Mouse (Mus musculus) heart, embryonic 15.5 days (tissue): ENCODE measurements around the gene Map4k2. TPM values are rescaled to one million over a fixed set of nuclear protein-coding genes. Genes with fewer than 3 reads are reported as not detected.
"Not testable (repeated sequence)": the region's sequence is repeated elsewhere in the genome, so short reads cannot be mapped to it uniquely, and the experiment has no call there.

Source experiments
- ATAC-seq: fragments of 200-750 bp; cut with Nextera tagmentation; replicated peaks from 2 replicates; pipeline ENCODE4 v1.8.0; 2017; ENCODE audit warnings: low read depth, moderate TSS enrichment; ENCODE audit not compliant: insufficient number of reproducible peaks, insufficient read depth, low FRiP score
- H3K27ac ChIP-seq: fragments of 300-500 bp; sonication (generic); 2 replicates; pipeline ENCODE4 v1.5.1; 2015; ENCODE audit warnings: mild to moderate bottlenecking, inconsistent platforms
- H3K27me3 ChIP-seq: fragments of 300-500 bp; sonication (generic); 2 replicates; pipeline ENCODE4 v1.6.1; 2015; ENCODE audit warnings: inconsistent platforms
- H3K36me3 ChIP-seq: fragments of 300-500 bp; sonication (generic); 2 replicates; pipeline ENCODE4 v1.6.1; 2015; ENCODE audit warnings: mild to moderate bottlenecking, inconsistent platforms
- H3K4me1 ChIP-seq: fragments of 300-500 bp; sonication (generic); replicated peaks from 2 replicates; pipeline ENCODE4 v1.6.1; 2015; ENCODE audit warnings: inconsistent platforms
- H3K4me2 ChIP-seq: fragments of 300-500 bp; sonication (generic); 2 replicates; pipeline ENCODE4 v1.6.1; 2015; ENCODE audit warnings: inconsistent platforms, mild to moderate bottlenecking, moderate library complexity
- H3K4me3 ChIP-seq: fragments of 300-500 bp; sonication (generic); 2 replicates; pipeline ENCODE4 v1.5.1; 2015; ENCODE audit warnings: mild to moderate bottlenecking, inconsistent platforms
- H3K9ac ChIP-seq: fragments of 300-500 bp; sonication (generic); 2 replicates; pipeline ENCODE4 v1.6.1; 2015; ENCODE audit warnings: mild to moderate bottlenecking, inconsistent platforms
- H3K9me3 ChIP-seq: fragments of 300-500 bp; sonication (generic); replicated peaks from 2 replicates; pipeline ENCODE4 v1.6.1; 2016; ENCODE audit warnings: inconsistent platforms
- WGBS: fragments of 180-500 bp; shearing (Covaris S2); methylation state at CpG from one replicate; pipeline ENCODE4 v1.1.7; 2015; ENCODE audit warnings: mixed read lengths; 5-methylcytosine and 5-hydroxymethylcytosine counted together
- polyA plus RNA-seq: library from polyadenylated mRNA; unstranded; fragments of >200 nt; fragmentation: Nextera tagmentation; extraction: Ambion mirVana; gene quantifications from 2 replicates; pipeline ENCODE4 v1.2.1, GENCODE M21; 2015

Map4k2 gene
- polyA plus RNA-seq, 1 experiment from 2014 or later = 12.6 TPM

- Histone ChIP-seq H3K9ac (no peak overlapping the region), H3K36me3 (no peaks in the 10 kb centered on the region), H3K4me2 (no peak overlapping the region), H3K4me3 (no peak overlapping the region), H3K27ac (0 out of 2 replicates have a peak overlapping the region, but pooled peaks have one; percentile 83), H3K27me3 (no peaks in the 10 kb centered on the region), H3K4me1 (peaks cover 38% of the 10 kb centered on the region), H3K9me3 (no peaks in the 10 kb centered on the region)
- 21% methylated on average over 5 of the region's 5 CpGs for WGBS
- peak; percentile 66 for ATAC-seq
Measured at GRCm38 (mm10) chr19:6304787-6305516, 36.0 kb upstream of the Map4k2 start.

GRCm38 (mm10) chr19:6305517-6306115, 35.3 kb upstream of the Map4k2 start:
- Histone ChIP-seq H3K4me3 (peak overlapping the region; percentile 68), H3K27me3 (no peaks in the 10 kb centered on the region), H3K4me1 (peaks cover 31% of the 10 kb centered on the region), H3K36me3 (no peaks in the 10 kb centered on the region), H3K4me2 (peak overlapping the region; percentile 78), H3K9ac (peak overlapping the region; percentile 73), H3K9me3 (no peaks in the 10 kb centered on the region), H3K27ac (peak overlapping the region; percentile 83)
- ATAC-seq = no peak
- WGBS = 59% methylated on average over 8 of the region's 8 CpGs

DNA sequence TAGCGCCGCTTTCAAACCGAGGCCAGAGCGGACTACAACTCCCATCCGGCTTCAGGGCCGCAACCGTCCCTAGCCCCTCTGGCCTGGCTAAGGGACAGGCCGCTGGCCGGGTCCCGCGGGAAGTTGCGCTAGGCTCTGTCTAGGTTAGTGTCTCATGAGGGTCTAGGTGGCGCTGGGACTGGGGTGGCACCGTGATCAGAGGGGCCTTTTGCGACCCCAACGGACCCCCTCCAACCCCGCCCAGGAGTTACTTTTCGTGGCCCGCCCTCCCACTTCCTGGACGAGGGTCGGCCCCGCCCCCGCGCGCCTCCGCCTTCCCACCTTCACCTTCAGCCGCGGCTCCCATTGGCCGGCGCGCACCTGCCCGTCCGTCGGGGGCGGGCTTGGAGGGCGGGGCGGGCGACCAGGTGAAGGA, 34.8 kb upstream of the Map4k2 start, which contains the start of gene Cdc42bpg:
Cdc42bpg (plus strand) TSS at position 320 of the 415 bp plus-strand sequence.
- Histone ChIP-seq H3K36me3 (peaks cover 3% of the 10 kb centered on the region; the same call in 1 of the 2 replicates), H3K9me3 (no peaks in the 10 kb centered on the region), H3K9ac (peak within 1 kb of the TSS; percentile 73), H3K4me3 (peak within 1 kb of the TSS; percentile 68), H3K4me2 (peak within 1 kb of the TSS; percentile 78), H3K4me1 (peaks cover 31% of the 10 kb centered on the region), H3K27me3 (no peaks in the 10 kb centered on the region), H3K27ac (peak within 1 kb of the TSS; percentile 83)
- under 1% methylated on average over 36 of the region's 38 CpGs for WGBS
- peak; percentile 83 for ATAC-seq

DNA sequence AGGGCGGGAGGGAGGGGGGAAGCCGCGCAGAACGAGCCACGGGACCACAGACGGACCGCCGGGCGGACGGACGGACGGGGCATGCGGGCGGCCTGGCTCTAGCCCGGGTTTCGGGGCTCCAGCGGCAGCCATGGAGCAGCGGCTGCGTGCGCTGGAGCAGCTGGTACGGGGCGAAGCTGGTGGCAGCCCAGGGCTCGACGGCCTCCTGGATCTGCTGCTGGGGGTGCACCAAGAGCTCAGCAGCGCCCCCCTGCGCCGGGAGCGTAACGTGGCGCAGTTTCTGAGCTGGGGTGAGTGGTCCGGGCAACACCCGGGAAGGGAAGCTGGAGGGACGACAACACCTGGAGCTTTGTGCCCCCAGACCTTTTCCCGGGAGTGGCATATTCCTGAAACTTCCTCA, 34.3 kb upstream of the Map4k2 start:
- Histone ChIP-seq H3K9me3 (no peaks in the 10 kb centered on the region), H3K27ac (peak overlapping the region; percentile 83), H3K27me3 (no peaks in the 10 kb centered on the region), H3K36me3 (peaks cover 3% of the 10 kb centered on the region; the same call in 1 of the 2 replicates), H3K4me3 (peak overlapping the region; percentile 68), H3K4me2 (peak overlapping the region; percentile 78), H3K4me1 (peaks cover 31% of the 10 kb centered on the region), H3K9ac (peak overlapping the region; percentile 73)
- ATAC-seq = peak; percentile 36
- under 1% methylated on average over 25 of the region's 34 CpGs for WGBS

- Histone ChIP-seq H3K9me3 (no peaks in the 10 kb centered on the region), H3K27ac (no peak overlapping the region), H3K36me3 (peaks cover 7% of the 10 kb centered on the region; the same call in 1 of the 2 replicates), H3K9ac (no peak overlapping the region), H3K4me3 (no peak overlapping the region), H3K27me3 (no peaks in the 10 kb centered on the region), H3K4me2 (peak overlapping the region; percentile 78; the same call in 1 of the 2 replicates), H3K4me1 (peaks cover 31% of the 10 kb centered on the region)
- no peak for ATAC-seq
- WGBS = 80% methylated on average over 9 of the region's 9 CpGs
Measured at GRCm38 (mm10) chr19:6307733-6308531, 33.0 kb upstream of the Map4k2 start.

- Histone ChIP-seq H3K4me1 (peaks cover 21% of the 10 kb centered on the region), H3K27me3 (no peaks in the 10 kb centered on the region), H3K4me3 (no peak overlapping the region), H3K27ac (no peak overlapping the region), H3K36me3 (peaks cover 24% of the 10 kb centered on the region; the same call in 1 of the 2 replicates), H3K4me2 (no peak overlapping the region), H3K9me3 (no peaks in the 10 kb centered on the region), H3K9ac (no peak overlapping the region)
- WGBS = 88% methylated on average over 5 of the region's 5 CpGs
- ATAC-seq = no peak
Measured at GRCm38 (mm10) chr19:6310181-6310580, 30.8 kb upstream of the Map4k2 start.

DNA sequence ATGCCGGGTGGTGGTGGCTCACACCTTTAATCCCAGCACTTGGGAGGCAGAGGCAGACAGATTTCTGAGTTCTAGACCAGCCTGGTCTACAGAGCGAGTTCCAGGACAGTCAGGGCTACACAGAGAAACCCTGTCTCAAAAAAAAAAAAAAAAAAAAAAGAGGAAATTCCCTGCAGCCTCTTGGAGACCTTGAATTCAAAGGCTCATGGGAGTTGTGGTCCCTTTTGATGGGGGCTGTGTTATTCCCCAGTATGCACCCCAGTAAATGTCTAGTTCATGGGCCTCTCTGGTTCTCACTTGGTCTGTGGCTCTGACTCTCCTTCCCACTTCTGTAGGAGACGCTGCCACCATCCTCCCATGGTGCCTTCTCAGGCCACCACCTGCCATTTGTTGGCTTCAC, 29.2 kb upstream of the Map4k2 start:
- not testable (repeated sequence) for H3K27me3 ChIP-seq, H3K9me3 ChIP-seq, ATAC-seq, H3K4me3 ChIP-seq, H3K27ac ChIP-seq, H3K9ac ChIP-seq, H3K4me2 ChIP-seq
- peaks cover 38% of the 10 kb centered on the region; the same call in 1 of the 2 replicates for H3K36me3 ChIP-seq
- whole genome bisulfite sequencing = 85% methylated on average over 3 of the region's 3 CpGs
- H3K4me1 ChIP-seq = peaks cover 13% of the 10 kb centered on the region

DNA sequence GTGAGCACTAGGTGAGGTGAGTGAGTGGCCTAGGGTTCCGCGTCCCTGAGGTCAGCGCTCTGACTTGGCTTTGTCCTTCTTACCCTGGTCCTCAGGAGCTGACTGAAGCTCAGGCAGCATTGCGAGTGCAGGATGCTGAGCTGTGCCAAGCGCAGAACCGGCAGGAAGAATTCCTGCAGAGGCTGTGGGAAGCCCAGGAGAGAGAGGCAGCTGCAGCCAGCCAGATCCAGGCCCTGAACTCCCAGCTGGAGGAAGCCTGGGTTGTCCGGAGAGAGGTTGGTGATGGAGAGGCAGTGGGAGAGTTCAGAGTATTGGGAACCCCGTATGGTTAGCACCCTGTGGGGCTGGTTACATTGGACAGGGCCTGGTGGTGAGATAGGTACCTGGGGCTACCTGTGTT, 27.1 kb upstream of the Map4k2 start:
- peaks cover 38% of the 10 kb centered on the region; the same call in 1 of the 2 replicates for H3K36me3 ChIP-seq
- no peak overlapping the region for H3K9ac ChIP-seq
- H3K27ac ChIP-seq = no peak overlapping the region
- H3K4me1 ChIP-seq = no peaks in the 10 kb centered on the region
- H3K4me3 ChIP-seq = no peak overlapping the region
- H3K27me3 ChIP-seq = no peaks in the 10 kb centered on the region
- H3K4me2 ChIP-seq = no peak overlapping the region
- ATAC-seq = no peak
- 91% methylated on average over 8 of the region's 8 CpGs for WGBS
- H3K9me3 ChIP-seq = no peaks in the 10 kb centered on the region

DNA sequence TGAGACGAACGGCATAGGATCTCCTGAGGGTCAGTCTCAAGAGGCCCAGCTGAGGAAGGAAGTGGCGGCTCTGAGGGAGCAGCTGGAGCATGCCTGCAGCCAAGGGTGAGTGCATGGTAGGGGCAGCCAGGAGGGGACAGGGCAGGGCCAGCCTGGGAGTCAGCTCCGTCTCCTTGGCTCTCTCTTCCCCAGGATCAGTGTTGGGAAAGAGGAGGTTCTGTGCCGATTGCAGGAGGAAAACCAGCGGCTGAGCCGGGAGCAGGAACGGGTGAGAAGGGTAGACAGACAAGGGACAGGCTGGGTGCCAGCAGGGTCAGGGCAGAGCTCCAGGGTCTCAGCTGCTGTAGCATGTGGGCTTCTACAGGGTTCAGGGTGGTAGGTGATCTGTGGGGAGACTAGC, 26.4 kb upstream of the Map4k2 start:
- Histone ChIP-seq H3K4me1 (no peaks in the 10 kb centered on the region), H3K36me3 (peaks cover 38% of the 10 kb centered on the region; the same call in 1 of the 2 replicates), H3K9me3 (no peaks in the 10 kb centered on the region), H3K4me2 (no peak overlapping the region), H3K27ac (no peak overlapping the region), H3K27me3 (no peaks in the 10 kb centered on the region), H3K4me3 (no peak overlapping the region), H3K9ac (no peak overlapping the region)
- no peak for ATAC-seq
- 75% methylated on average over 8 of the region's 8 CpGs for WGBS

GRCm38 (mm10) chr19:6315573-6315972, 25.4 kb upstream of the Map4k2 start:
- Histone ChIP-seq H3K36me3 (peaks cover 38% of the 10 kb centered on the region; the same call in 1 of the 2 replicates), H3K4me1 (no peaks in the 10 kb centered on the region), H3K27me3 (no peaks in the 10 kb centered on the region), H3K9ac (no peak overlapping the region), H3K4me2 (no peak overlapping the region), H3K27ac (no peak overlapping the region), H3K4me3 (no peak overlapping the region), H3K9me3 (no peaks in the 10 kb centered on the region)
- ATAC-seq = no peak
- 71% methylated on average over 14 of the region's 14 CpGs for WGBS

- Histone ChIP-seq H3K9ac (no peak overlapping the region), H3K9me3 (no peaks in the 10 kb centered on the region), H3K27ac (no peak overlapping the region), H3K4me3 (no peak overlapping the region), H3K36me3 (peaks cover 33% of the 10 kb centered on the region; the same call in 1 of the 2 replicates), H3K27me3 (no peaks in the 10 kb centered on the region), H3K4me2 (no peak overlapping the region), H3K4me1 (peaks cover 10% of the 10 kb centered on the region)
- 91% methylated on average over 12 of the region's 12 CpGs for WGBS
- no peak for ATAC-seq
Measured at GRCm38 (mm10) chr19:6318145-6318544, 22.8 kb upstream of the Map4k2 start.
